Mouse (Mus musculus): ENCODE results near the gene Fam19a1. TPM values are rescaled to one million over a fixed set of nuclear protein-coding genes. Genes with fewer than 3 reads are reported as not detected.

Fam19a1 gene
- total and polyA plus RNA-seq, 3 experiments, result 0.49 TPM; not detected in 2

DNA sequence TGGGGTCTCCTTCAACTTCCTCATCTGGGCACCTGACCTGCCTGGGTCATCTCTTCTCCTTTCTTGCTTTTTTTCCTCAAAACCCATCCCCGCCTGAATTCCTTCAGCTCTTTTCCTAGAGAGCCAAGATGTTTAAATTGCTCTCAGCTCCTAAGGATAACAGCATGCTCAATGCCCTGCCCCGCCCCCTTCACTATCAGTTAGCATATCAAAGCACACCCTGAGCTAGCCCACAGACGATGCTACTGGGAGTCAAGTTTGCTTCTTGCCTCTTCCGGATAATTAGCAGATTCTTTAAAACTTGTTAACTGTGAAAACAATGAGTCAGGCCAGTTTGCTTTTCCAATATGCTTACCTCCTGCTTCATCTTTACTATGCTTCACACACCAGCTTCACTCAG lies 176.7 kb downstream of the Fam19a1 start:
- no peaks in the 10 kb centered on the region for H3K36me3 ChIP-seq (replicated peaks)
- H3K4me1 ChIP-seq (ENCODE audit: insufficient read depth, low read depth, low read length), result no peaks in the 10 kb centered on the region
- DNase-seq (ENCODE audit: low spot score), result no peak
- H3K9me3 ChIP-seq (replicated peaks), result peaks cover 5% of the 10 kb centered on the region
- no peak overlapping the region for H3K4me3 ChIP-seq (ENCODE audit: low read depth, low read length)
- no peaks in the 10 kb centered on the region for H3K27me3 ChIP-seq (ENCODE audit: insufficient read depth, low read length)
- TF ChIP-seq TAL1 (conservative IDR thresholded peaks at IDR 0.05; ENCODE audit: low read depth, low read length) (no peak), POLR2AphosphoS5 (IDR thresholded peaks at IDR 0.05; ENCODE audit: insufficient replicate concordance, low read depth, low read length) (no peak), CTCF (IDR thresholded peaks at IDR 0.05; ENCODE audit: low read depth, low read length) (no peak), GATA1 (IDR thresholded peaks at IDR 0.05; ENCODE audit: borderline replicate concordance, low read length) (no peak), GATA2 (IDR thresholded peaks at IDR 0.05; ENCODE audit: borderline replicate concordance, low read depth, low read length) (no peak)
- no peak for ATAC-seq (ENCODE audit: extremely low read depth, insufficient number of reproducible peaks, low FRiP score, poor library complexity, severe bottlenecking)

DNA sequence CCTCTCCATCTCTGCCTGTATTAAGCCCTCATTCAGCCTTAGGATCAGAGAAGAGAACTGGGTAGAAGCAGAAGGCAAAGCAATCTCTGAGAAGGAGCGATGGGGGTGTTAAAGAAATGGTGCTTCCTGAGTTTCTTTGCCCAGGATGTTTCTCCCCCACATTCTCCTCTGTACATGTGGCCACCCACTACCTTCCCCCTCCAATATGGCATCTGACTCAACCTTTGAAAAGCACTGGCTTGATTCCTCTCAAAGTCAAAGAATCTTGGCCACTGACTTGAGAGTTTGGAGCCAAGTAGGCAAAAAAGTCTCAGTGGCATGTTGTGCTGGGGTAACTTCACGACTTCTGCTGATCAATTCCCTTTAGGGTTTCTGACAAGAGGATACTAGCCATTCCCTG lies 234.5 kb downstream of the Fam19a1 start:
- Histone ChIP-seq H3K9me3 (replicated peaks) (peaks cover 11% of the 10 kb centered on the region), H3K4me3 (ENCODE audit: low read depth, low read length) (no peak overlapping the region), H3K36me3 (replicated peaks) (no peaks in the 10 kb centered on the region), H3K4me1 (ENCODE audit: insufficient read depth, low read depth, low read length) (no peaks in the 10 kb centered on the region), H3K27me3 (ENCODE audit: insufficient read depth, low read length) (no peaks in the 10 kb centered on the region)
- ATAC-seq (ENCODE audit: extremely low read depth, insufficient number of reproducible peaks, low FRiP score, poor library complexity, severe bottlenecking) (no peak), DNase-seq (ENCODE audit: low spot score) (no peak)
- no peak for TF ChIP-seq GATA1 (IDR thresholded peaks at IDR 0.05; ENCODE audit: borderline replicate concordance, low read length)

DNA sequence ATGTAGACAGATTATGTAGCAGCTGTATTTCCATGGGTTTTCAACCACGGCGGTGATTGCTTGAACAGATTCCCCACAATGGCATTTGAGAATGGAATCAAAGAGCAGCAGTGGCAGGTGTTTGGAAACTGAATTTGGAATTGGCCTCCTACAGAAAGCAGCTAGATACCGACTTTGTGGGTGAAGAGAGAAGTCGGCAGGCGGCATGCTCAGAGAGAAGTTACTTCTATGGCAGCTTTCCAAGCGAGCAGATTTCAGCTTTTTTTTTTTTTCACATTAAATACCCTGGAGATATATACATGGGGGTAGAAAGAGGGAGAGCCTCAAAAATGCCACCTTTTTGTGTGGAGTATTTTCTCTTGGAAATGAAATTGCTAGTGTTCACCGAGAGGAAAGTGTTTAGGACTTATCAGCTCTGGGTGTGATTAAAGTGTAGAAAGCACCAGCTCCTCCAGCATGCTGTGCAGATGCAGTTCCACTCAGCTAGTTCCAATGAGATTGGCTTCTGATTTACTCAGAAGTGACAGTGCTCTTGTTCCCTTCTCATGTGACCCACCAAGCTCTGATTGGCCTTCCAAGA lies 236.6 kb downstream of the Fam19a1 start:
- Histone ChIP-seq H3K4me3 (ENCODE audit: low read depth, low read length) (no peak overlapping the region), H3K36me3 (replicated peaks) (no peaks in the 10 kb centered on the region), H3K9me3 (replicated peaks) (peaks cover 6% of the 10 kb centered on the region), H3K27me3 (ENCODE audit: insufficient read depth, low read length) (no peaks in the 10 kb centered on the region), H3K4me1 (ENCODE audit: insufficient read depth, low read depth, low read length) (no peaks in the 10 kb centered on the region)
- DNase-seq (ENCODE audit: low spot score), result no peak
- ATAC-seq (ENCODE audit: extremely low read depth, insufficient number of reproducible peaks, low FRiP score, poor library complexity, severe bottlenecking), result no peak
- TF ChIP-seq GATA2 (IDR thresholded peaks at IDR 0.05; ENCODE audit: borderline replicate concordance, low read depth, low read length), result no peak
- TF ChIP-seq GATA1 (IDR thresholded peaks at IDR 0.05; ENCODE audit: borderline replicate concordance, low read length), result no peak
- no peak for TF ChIP-seq TAL1 (conservative IDR thresholded peaks at IDR 0.05; ENCODE audit: low read depth, low read length)
- TF ChIP-seq CTCF (IDR thresholded peaks at IDR 0.05; ENCODE audit: low read depth, low read length), result no peak
- TF ChIP-seq POLR2AphosphoS5 (IDR thresholded peaks at IDR 0.05; ENCODE audit: insufficient replicate concordance, low read depth, low read length), result no peak

DNA sequence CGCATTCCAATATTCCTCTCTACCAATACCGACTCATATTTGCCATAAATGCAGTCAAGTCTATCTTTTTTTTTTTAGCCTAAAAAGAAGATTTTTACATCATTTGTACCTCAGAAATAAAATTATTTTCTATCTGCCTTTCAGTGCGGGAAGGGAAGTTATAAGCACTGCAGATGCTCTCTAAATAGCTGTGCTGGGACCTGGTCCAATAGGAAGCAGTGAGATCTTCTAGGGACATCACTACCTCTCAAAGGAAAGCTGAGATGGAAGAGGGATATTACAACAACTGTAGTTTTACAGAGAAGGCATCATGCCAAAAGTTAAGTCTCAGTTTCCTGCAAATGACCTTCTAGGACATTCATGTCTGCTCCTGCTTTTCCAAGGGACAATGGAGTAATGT lies 256.6 kb downstream of the Fam19a1 start:
- Histone ChIP-seq H3K9me3 (replicated peaks) (peaks cover 10% of the 10 kb centered on the region; the same call in 1 of the 2 replicates), H3K36me3 (replicated peaks) (no peaks in the 10 kb centered on the region), H3K4me3 (ENCODE audit: low read depth, low read length) (no peak overlapping the region), H3K27me3 (ENCODE audit: insufficient read depth, low read length) (no peaks in the 10 kb centered on the region), H3K4me1 (ENCODE audit: insufficient read depth, low read depth, low read length) (no peaks in the 10 kb centered on the region)
- no peak for ATAC-seq (ENCODE audit: extremely low read depth, insufficient number of reproducible peaks, low FRiP score, poor library complexity, severe bottlenecking)
- no peak for DNase-seq (ENCODE audit: low spot score)
- no peak for TF ChIP-seq GATA1 (IDR thresholded peaks at IDR 0.05; ENCODE audit: borderline replicate concordance, low read length)
- TF ChIP-seq GATA2 (IDR thresholded peaks at IDR 0.05; ENCODE audit: borderline replicate concordance, low read depth, low read length), result no peak
- no peak for TF ChIP-seq TAL1 (conservative IDR thresholded peaks at IDR 0.05; ENCODE audit: low read depth, low read length)
- TF ChIP-seq POLR2AphosphoS5 (IDR thresholded peaks at IDR 0.05; ENCODE audit: insufficient replicate concordance, low read depth, low read length), result no peak
- no peak for TF ChIP-seq CTCF (IDR thresholded peaks at IDR 0.05; ENCODE audit: low read depth, low read length)

GRCm38 (mm10) chr6:96372848-96373247 lies 259.9 kb downstream of the Fam19a1 start:
- TF ChIP-seq TAL1 (conservative IDR thresholded peaks at IDR 0.05; ENCODE audit: low read depth, low read length), result no peak
- no peak for TF ChIP-seq GATA2 (IDR thresholded peaks at IDR 0.05; ENCODE audit: borderline replicate concordance, low read depth, low read length)
- TF ChIP-seq CTCF (IDR thresholded peaks at IDR 0.05; ENCODE audit: low read depth, low read length), result no peak
- no peak for TF ChIP-seq POLR2AphosphoS5 (IDR thresholded peaks at IDR 0.05; ENCODE audit: insufficient replicate concordance, low read depth, low read length)
- no peak for TF ChIP-seq GATA1 (IDR thresholded peaks at IDR 0.05; ENCODE audit: borderline replicate concordance, low read length)

GRCm38 (mm10) chr6:96373274-96373673 lies 260.3 kb downstream of the Fam19a1 start:
- no peak for TF ChIP-seq CTCF (IDR thresholded peaks at IDR 0.05; ENCODE audit: low read depth, low read length)
- TF ChIP-seq TAL1 (conservative IDR thresholded peaks at IDR 0.05; ENCODE audit: low read depth, low read length), result no peak
- no peak for TF ChIP-seq GATA2 (IDR thresholded peaks at IDR 0.05; ENCODE audit: borderline replicate concordance, low read depth, low read length)
- TF ChIP-seq GATA1 (IDR thresholded peaks at IDR 0.05; ENCODE audit: borderline replicate concordance, low read length), result no peak
- TF ChIP-seq POLR2AphosphoS5 (IDR thresholded peaks at IDR 0.05; ENCODE audit: insufficient replicate concordance, low read depth, low read length), result no peak
- DNase-seq (ENCODE audit: low spot score) (no peak), ATAC-seq (ENCODE audit: extremely low read depth, insufficient number of reproducible peaks, low FRiP score, poor library complexity, severe bottlenecking) (no peak)
- Histone ChIP-seq H3K27me3 (ENCODE audit: insufficient read depth, low read length) (no peaks in the 10 kb centered on the region), H3K36me3 (replicated peaks) (no peaks in the 10 kb centered on the region), H3K4me3 (ENCODE audit: low read depth, low read length) (no peak overlapping the region), H3K4me1 (ENCODE audit: insufficient read depth, low read depth, low read length) (no peaks in the 10 kb centered on the region), H3K9me3 (replicated peaks) (peaks cover 8% of the 10 kb centered on the region)

More at GRCm38 (mm10) chr6:96372848-96373247, 259.9 kb downstream of the Fam19a1 start:
- Histone ChIP-seq H3K9me3 (replicated peaks) (peaks cover 8% of the 10 kb centered on the region; the same call in 1 of the 2 replicates), H3K4me1 (ENCODE audit: insufficient read depth, low read depth, low read length) (no peaks in the 10 kb centered on the region), H3K27me3 (ENCODE audit: insufficient read depth, low read length) (no peaks in the 10 kb centered on the region), H3K36me3 (replicated peaks) (no peaks in the 10 kb centered on the region), H3K4me3 (ENCODE audit: low read depth, low read length) (no peak overlapping the region)
- ATAC-seq (ENCODE audit: extremely low read depth, insufficient number of reproducible peaks, low FRiP score, poor library complexity, severe bottlenecking) (no peak), DNase-seq (ENCODE audit: low spot score) (no peak)

Data from G1E (cell line).